Mouse (Mus musculus): Measurements from ENCODE around the gene Il27ra.

DNA sequence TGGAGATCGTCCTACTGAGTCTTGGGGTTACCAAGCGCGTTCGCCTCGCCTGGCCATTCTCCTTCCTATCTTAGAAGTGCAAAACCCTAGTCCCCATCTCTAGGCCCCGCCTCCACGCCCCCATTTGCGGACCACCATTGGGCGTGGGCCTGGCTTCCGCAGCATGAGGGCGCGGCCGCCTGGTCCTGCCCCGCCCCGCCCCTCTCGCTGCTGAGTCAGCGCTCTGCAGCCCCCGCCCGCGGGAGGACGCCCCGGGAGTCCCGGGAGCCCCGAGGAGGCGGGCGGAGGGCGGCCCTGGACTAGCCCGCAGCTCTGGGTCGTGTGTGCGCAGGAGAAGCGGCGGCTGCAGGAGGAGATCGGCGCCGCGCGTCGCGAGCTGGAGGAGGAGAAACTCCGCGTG, 16.5 kb downstream of the Il27ra start:
- no peak for TF ChIP-seq EP300 (IDR thresholded peaks at IDR 0.05)
- no peak for TF ChIP-seq CTCF (IDR thresholded peaks at IDR 0.05)
